28 mouse cellular contexts compared by ENCODE assay signal in the genomic region with DNA sequence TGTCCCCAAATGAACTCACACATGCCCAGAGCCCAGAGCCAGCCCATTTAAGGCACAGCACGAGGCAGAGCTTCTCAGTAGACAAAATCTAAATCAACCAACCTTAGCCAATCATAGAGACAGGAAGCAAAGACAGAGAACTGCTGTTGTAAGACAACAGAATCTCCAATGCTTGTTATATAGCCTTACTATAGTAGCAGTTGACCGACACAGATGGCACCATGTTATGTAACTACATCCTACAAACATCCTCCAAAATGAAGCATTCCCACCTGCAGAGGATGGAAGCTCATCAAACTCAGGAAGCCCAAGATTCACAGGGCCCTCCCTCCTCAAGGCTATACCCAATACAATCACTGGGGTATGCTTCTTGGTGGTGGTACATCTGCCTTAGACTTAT. TPM values are rescaled to one million over a fixed set of nuclear protein-coding genes. Genes with fewer than 3 reads are reported as not detected.
"Had no signal": no experiment of that assay in that cellular context is flagged by ENCODE, and none has a peak within 500 bp of the region (broad histone marks: within the 10 kb centered on the region; RNA-seq: fewer than 3 reads in every experiment).

No protein-coding gene starts in this region.

- H3K27me3 ChIP-seq: limb, embryonic 13.5 days; liver, embryonic 12.5 days; liver, embryonic 15.5 days; lung, embryonic 15.5 days had no signal

- H3K4me2 ChIP-seq: limb, embryonic 13.5 days; liver, embryonic 12.5 days; liver, embryonic 15.5 days; lung, embryonic 15.5 days; midbrain, embryonic 11.5 days had no signal

- ATAC-seq: liver, embryonic 12.5 days had no signal

- H3K4me1 ChIP-seq: limb, embryonic 10.5 days had no signal

- H3K9ac ChIP-seq: limb, embryonic 13.5 days; liver, embryonic 12.5 days; liver, embryonic 15.5 days; lung, embryonic 15.5 days had no signal

- H3K27ac ChIP-seq: kidney, postnatal 0 days; layer of hippocampus, adult 2 months; limb, embryonic 10.5 days; limb, embryonic 13.5 days; liver, embryonic 12.5 days; liver, embryonic 15.5 days; lung, embryonic 15.5 days had no signal

- H3K9me3 ChIP-seq: limb, embryonic 10.5 days; limb, embryonic 13.5 days; liver, embryonic 12.5 days; liver, embryonic 15.5 days; lung, embryonic 15.5 days had no signal

- H3K4me3 ChIP-seq: layer of hippocampus, adult 2 months; limb, embryonic 10.5 days; limb, embryonic 13.5 days; liver, embryonic 12.5 days; liver, embryonic 15.5 days; lung, embryonic 15.5 days had no signal

- DNase-seq: layer of hippocampus, adult 9-11 months; liver; lung, adult 18-20 months; lung, postnatal 10 days; lung, postnatal 36 days; midbrain, embryonic 14.5 days; thymus, adult 18-20 months; thymus, postnatal 36 days had no signal

RNA-seq across cellular contexts. Expression of gene Banf2, which starts 45.4 kb away (rescaled TPM):
- total RNA-seq: layer of hippocampus, adult 2 months; layer of hippocampus, postnatal 25 days; left cerebral cortex, adult 18-20 months; left cerebral cortex, postnatal 25 days; megakaryocyte-erythroid progenitor cell, adult 5-6 weeks; midbrain, postnatal 0 days had no signal
- polyA plus RNA-seq: kidney, embryonic 14.5 days; kidney, postnatal 0 days; large intestine, adult 2 months; limb, embryonic 10.5 days; limb, embryonic 13.5 days; liver, embryonic 12.5 days; liver, embryonic 15.5 days; lung, embryonic 15.5 days; midbrain, embryonic 11.5 days; midbrain, embryonic 14.5 days; midbrain, postnatal 0 days; neural tube, embryonic 11.5 days; neural tube, embryonic 14.5 days; small intestine, adult 2 months; spleen, adult 2 months; stomach, embryonic 16.5 days had no signal
